Mouse (Mus musculus) right cerebral cortex, postnatal 25 days (tissue): ENCODE results near the gene Xylt2.
A peak's percentile ranks its signal among the peaks of the same experiment; 100 is the strongest.
"Not testable (repeated sequence)": the region's sequence is repeated elsewhere in the genome, so short reads cannot be mapped to it uniquely, and the experiment has no call there.

Experiments used
- DNase-seq: peaks from one replicate; pipeline ENCODE4 v3.0.0; 2022

The Xylt2 gene

DNA sequence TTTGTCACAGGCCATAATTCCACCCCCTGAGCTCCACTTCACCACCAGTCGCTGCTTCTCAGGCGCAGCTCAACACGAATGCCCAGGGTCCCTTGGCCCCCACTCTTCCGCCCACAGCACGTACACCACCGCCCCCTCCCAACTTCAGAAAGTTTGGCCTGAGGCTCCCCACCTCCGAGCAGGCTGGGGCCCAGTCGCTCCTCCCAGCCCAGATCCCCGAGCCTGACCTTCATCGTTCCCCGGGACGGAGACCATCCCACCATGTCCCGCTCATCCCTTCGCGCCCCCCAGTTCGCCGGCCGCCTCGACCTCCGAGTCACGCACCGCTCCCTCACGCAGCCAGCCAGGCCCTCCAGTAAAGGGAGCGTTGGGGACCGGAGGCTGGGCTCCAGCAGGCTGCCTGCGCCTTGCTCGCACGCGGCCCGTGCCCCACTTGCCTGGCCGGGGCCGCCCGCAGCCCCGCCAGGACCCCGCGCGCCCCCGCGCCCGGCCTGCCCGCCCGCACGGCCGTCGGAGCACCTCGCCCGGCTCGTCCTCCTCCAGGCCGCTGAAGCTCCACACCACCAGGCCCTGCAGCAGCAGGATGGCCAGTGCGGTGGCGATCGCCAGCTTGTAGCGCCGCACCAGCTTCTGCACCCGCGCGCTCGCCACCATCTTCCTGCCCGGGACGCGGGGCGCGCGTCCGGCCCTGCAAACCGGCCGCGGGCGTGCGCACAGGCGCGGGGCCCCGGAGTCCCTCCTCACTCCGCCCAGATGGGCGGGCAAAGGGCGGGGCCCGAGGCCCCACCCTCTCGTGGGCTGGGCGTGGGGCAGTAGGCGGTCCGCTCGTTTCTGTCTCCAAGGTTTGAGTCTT is at the start of gene Xylt2:
Gene Xylt2 (minus strand): TSS at position 762 of the 853 bp plus-strand sequence.
- DNase-seq, result peak; percentile 91

DNA sequence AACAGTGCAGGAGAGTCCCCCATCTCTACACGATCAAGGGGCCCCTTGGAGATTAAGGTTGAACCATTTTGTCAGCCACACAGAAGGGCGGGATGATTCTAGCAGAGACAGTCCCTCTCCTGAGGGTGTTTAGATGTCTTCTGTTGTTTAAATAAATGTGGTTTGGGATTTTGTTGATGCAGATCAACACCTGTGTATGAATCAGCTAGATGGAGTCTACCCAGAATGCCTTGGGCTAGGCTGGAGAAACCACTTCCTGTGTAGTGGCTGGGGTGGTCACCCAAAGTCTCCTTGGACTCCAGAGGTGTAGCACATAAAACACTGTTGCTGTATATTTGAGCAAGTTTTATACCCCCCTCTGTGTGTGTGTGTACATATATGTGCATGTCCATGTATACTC is 41.9 kb upstream of the Xylt2 start:
- DNase-seq, result no peak

DNA sequence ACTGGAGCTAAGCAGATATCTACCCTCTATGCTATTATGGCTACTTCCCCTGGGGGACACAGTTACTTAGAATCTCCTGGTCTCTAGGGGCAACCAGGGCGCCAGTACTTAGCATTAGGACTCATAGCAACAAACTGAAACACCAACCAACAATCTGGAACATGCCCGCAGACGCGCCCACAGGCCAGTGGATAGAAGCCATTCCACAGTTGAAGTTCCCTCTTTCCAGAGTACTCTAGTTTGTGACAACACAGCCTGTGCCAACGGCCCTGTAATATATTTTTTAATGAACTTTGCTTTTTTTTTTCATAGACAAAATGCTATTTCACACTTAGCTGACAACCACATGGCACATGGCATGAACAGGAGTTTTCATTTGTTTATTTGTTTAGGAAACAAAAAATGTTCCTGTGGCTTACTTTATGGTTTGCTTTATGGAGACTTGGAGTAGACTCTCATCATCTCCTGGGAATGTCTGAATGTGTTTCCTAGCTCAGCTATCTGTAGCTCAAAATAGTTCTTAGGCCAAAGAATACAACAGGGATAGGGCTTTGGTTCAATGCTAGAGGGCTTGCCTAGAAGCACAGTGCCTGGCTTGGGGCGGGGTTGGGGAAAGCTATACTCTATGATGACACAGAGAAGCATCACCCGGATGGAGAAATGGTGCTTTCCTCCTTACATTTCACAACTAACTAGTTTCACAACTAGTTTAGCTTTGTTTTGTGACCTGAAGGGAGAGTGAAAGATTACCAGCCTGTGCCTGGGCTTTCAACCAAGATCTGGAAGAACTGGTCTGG is 41.0 kb upstream of the Xylt2 start:
- no peak for DNase-seq

DNA sequence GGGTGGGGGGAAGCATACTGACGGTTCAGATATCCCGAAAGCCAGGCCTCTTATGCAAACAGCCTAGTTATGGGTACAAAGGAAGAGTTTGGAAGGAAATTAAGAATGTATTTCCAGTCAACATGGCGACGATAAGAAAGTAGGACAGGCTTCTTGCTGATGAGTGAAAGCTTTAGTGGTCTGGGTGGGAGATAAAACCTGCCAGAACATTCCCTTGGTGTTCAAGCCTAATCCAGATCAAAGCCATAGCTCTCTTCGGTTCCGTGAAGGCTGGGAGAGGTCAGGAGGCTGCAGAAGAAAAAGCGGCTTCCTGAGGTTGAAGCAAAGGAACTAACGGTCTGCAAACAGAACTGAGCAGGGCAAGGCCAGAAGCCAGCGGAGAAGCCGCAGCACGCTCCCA is 39.9 kb upstream of the Xylt2 start:
- DNase-seq, result no peak

DNA sequence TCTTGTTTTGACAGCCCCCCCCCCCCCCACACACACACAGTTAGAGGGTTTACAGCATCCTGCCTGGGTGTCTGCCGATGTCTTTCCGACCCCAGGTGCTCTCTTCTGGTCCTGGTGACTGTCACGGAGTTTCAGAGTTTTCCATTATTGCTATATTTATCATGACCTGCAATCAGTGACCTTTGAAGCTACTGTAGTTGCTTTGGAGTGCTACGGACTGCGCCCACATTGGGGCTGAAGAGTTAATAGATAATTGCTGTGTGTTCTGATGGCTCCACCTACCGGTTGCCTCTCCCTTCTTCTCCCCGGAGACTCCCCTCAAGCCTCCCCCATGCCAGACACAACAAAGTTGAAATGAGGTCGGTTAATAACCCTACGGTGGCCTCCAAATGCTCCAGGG is 39.4 kb upstream of the Xylt2 start:
- DNase-seq, result no peak

DNA sequence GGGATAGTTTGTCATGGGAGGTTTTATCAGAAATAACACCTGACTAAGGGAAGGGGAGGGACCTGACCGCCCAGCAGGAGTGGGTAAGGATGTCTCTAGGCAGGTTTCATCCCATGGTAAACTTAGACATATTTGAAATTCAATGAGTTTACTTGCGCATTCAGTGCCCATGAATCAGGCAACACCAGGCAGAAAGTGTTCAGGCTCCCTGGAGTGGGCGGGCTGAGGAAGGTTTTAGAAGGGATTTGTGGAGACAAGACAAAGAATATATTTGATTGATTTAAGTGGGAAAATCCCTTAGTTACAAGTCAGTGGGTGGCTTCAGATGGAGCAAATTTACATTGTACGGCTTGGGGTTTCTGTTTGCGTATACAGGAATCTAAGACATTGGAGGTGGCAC is 38.3 kb upstream of the Xylt2 start:
- DNase-seq, result peak; percentile 20

DNA sequence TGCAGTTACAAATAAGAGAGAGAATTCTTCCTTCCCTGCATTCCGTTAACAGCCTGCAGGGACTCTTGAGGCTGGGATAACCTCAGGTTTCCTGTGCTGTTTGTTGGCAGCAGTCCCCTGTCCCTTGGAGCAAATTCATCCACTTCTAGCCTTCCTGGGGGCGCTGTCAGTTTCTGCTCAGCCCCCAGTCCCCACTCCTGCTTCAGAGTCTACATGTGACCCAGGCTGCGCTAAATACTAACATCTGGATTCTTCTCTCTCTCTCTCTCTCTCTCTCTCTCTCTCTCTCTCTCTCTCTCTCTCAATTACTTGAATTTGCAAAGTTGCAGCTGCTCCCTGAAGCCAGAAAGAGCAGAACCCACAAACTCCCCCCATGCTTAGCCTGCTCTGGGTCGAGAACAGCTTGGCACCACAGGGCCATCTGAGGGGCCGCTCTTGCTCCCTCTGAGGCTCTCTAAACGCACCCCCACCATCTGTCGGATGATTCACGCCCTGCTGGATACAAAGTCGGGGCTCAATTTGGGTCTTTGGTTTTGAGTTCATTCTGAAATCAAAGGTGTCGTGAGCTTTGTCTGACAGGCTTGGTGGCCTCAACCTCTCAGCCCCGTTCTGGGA is 36.0 kb upstream of the Xylt2 start:
- DNase-seq, result no peak

DNA sequence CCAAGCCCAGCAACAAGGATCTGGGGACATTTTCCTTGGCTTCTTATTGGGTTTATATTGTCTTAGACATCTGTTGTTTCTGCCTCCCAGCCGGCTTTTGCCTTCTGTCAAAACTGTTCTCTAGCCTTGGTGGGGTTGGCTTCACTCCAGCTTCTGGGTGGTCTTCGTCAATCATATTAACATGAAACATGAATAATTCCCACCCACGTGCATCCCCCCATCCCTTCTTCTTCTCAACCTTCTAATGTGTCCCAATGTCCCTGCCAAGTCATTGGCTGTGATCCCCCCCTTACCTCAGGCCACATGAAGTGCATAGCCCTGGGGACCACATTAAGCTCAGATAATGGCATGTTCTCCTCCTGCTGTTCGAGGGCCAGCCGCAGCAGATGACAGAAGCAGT is 27.2 kb upstream of the Xylt2 start, which contains the start of gene Gm11541:
Gene Gm11541 (minus strand): TSS at position 28 of the 400 bp plus-strand sequence.
- DNase-seq, result no peak

DNA sequence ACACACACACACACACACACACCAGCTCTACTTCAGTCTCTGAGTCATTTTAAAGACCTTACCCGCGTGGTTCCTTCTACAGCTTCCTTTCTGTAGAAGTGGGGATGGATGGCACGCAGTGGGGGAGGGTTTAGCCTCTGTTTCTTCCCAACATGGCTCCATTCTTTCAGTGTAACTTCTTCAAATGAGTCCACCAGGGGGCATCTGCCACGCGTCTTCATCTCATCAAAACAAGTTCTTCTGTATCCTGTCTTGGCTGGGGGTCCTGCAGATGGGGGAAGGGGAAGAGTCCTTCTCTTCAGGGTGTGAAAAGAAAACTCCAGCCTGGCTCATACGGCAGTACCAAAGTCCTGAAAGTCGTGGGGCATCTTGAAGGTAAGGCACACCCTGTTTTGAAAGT is 26.7 kb upstream of the Xylt2 start:
- no peak for DNase-seq

DNA sequence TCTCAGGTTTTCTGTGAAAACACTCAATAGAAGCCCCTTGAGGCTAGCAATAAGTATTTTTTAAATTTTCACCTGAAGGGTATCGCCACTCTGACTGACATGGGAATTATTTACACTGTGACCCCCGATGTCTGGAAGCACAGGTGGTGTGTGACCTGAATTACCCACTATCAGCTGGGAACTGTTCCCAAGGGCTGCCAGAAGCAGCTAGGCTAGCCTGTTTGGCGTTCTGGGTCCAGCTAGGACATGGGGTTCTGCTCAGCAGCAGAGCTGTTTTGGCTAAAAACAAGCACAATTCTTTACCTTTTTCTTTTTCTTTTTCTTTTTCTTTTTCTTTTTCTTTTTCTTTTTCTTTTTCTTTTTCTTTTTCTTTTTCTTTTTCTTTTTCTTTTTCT is 24.9 kb upstream of the Xylt2 start:
- no peak for DNase-seq

DNA sequence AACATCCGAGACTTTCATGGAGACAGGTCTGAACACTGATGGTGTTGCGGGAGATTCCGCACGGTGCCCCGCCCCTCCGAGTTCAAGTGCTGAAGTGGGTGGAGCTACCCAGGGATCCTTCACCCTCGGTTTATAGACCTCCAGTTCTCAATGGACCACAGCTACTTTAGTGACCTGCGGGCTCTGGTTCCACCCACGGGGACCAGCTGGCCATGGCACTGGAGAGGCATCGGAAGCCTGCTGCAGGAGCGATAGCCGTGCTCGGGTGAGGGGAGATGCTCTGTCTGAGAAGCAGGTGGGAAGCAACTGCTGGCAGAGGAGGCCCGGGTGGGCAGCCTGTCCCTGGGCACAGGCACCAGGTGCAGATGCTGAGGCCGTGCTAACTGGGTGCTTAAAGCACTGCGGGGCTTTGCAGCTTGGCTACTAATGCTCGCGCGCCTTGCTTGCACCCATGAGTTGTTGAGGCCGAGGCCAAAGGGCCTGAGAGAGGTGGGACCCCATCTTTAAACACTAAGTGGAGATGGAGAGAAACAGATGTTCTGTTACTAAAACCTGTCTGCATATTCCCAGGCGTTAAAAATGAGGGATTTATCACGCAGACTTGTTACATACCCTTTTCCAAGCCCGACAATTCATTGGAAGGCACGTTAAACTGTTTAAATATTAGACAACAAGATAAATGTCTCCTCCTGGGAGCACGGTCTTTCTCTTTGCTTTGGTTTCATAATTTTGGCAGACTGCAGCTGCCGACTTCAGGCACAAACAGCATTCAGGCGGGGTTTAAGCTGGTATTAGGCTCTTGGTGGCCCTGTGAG is 24.3 kb upstream of the Xylt2 start:
- no peak for DNase-seq

DNA sequence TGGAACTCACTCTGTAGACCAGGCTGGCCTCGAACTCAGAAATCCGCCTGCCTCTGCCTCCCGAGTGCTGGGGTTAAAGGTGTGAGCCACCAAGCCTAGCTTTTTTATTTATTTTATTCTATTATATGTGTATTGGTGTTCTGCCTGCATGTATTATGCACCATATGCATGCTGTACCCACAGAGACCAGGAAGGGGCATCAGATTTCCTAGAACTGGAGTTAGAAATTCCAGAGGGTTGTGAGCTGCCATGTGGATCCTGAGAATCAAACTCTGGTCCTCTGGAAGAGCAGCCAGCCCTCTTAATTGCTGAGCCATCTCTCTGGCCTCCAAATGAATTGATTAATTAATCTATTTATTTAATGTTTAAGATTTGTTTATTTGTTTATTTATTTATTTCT is 22.1 kb upstream of the Xylt2 start:
- no peak for DNase-seq

DNA sequence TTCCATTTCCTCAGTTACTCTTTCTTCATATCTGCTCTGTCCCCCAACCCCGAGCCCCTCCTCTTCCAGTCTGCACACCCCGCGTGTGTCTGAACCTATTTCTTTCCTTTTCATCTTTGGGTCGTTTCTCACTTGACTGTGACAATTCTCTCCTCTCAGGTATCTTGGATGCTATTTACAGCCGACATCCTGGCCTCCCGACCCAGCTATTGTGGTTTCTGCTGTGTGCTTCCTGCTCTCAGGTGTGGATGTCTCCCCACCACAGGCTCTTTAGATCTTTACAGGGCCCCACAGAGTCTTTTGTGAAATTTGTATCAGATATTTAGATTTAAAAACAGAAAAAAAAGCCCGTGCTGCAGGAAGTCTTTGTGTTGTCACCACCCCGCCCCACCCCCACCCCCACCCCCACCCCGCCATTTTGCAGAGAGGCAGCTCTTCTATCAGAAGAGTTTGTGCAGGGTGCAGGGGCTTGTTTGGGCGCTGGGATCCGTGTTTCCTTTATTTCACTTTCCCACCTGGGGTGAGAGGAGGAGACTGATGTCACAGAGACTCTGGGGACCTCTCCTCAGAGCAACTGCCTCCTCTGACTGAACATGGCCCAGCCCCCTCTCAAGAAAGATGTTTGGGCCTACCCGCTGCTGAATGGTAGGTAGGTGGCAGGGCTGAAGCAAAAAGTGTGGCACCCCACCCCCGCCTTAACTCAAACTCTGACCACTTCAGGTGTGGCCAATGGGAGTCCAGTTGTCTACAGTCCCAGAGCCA is 20.6 kb upstream of the Xylt2 start:
- DNase-seq, result no peak

DNA sequence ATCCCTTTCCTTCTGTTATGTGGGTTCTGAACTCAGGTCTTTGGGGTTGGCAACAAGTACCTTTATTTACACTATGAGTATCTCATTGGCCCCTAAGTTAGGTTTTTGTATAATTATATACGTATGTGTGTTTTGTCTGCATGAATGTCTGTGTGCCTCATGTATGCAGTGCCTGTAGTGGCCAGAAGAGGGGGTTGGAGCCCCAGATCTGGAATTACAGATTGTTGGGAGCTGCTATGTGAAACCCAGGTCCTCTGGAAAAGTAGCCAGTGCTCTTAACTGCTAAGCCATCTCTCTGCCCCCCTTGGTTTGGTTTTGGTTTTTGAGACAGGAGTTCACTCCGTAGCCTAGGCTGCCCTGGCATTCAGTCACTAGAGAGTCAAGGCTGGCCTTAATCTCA is 19.8 kb upstream of the Xylt2 start:
- DNase-seq, result no peak

DNA sequence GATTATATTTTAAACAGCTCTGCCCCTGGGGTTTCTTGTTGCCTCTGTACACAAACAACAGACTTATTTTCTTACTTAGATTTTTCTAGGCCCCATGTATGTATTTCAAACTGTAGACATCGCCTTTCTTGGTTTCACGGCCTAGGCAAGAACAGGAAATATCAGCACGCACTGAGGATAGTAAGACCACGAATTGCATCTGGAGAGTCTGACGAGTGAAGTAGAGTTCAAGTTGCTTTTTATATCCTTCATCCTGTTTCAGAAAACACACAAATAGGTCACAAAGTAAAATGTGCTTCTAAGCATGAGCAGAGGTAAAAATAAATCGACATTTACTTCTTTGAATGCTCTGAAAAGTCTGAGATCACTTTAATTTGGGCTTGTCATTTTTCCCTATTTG is 18.2 kb upstream of the Xylt2 start:
- DNase-seq, result no peak

DNA sequence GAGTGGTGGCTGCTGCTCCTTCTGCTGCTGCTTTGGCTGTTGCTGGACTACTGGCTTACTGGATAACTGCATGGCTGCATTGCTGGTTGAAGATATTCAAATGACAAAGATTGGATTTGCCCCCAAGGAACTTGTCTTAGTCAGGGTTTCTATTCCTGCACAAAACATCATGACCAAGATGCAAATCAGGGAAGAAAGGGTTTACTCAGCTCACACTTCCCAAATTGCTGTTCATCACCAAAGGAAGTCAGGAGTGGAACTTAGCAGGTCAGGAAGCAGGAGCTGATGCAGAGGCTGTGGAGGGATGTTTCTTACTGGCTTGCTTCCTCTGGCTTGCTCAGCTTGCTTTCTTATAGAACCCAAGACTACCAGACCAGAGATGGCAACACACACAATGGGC is 15.2 kb upstream of the Xylt2 start:
- not testable (repeated sequence) for DNase-seq

DNA sequence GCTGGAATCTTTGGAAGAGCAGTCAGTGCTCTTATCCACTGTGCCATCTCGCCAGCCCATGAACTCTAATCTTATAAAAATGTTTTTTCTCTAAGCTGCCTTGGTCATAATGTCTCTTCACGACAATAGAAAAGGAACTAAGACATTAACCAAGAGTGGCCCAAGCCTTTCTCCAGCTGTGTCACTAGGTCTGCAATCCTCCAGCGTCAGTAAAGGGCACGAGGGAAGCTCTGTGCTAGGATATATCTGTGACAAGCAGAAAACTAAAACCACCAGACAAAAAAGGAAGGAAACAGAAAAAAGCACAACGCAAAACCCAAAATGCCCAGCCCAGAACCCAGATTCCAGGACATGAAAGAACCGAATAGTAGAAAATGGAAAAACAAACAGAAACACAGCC is 9.9 kb upstream of the Xylt2 start:
- DNase-seq, result no peak

DNA sequence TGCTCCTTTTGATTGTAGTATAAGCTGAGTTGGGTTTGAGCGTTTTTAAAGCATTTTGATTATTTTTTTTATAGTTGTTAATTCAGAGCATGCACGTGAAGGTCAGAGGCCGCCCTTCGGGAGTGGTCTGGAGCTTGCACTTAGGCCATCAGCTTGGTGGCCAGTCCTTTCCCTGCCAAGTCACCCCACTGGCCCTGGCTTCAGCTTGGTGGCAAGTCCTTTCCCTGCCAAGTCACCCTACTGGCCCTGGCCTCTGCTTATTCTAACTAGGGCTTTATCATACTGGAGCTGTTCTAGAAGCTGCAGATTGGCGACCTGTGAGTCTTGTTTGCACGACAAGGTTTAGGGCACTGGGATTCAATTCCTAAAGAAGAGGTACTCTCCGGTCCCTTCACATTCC is 5.1 kb upstream of the Xylt2 start:
- DNase-seq, result no peak

DNA sequence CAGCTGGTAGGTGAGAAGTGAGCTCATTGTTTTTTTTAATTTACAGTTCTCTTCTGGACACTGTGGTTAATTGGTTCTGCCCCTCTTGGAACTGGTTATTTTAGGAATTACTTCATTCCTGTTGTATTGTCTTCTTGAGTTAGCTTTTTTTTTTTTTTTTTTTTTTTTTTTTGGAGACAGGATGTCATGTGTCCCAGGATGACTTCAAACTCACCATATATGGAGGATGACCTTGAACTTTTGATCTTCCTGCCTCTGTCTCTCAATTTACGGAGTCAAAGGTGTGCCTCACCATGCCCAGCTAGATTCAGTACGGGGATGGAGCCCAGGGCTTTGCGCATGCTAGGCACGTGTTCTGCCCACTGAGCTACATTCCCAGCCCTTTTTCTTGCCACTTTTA is 4.3 kb upstream of the Xylt2 start:
- DNase-seq, result no peak

DNA sequence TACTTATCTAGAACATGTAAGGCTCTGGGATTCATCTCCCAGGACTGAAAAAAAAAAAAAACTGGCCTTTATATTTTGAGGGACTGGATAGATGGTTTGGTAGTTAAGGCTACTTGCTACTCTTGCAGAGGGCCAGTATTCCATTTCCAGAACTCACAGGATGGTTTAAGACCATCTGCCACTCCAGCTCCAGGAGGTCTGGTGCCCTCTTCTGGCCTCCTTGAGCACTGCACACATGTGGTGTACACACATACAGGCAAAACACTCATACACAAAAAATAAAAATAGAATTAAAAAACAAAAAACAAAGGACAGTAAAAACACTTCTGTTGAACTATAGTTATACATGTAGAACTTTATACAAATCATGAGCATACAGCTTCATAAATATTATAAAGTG is 3.3 kb upstream of the Xylt2 start:
- no peak for DNase-seq

DNA sequence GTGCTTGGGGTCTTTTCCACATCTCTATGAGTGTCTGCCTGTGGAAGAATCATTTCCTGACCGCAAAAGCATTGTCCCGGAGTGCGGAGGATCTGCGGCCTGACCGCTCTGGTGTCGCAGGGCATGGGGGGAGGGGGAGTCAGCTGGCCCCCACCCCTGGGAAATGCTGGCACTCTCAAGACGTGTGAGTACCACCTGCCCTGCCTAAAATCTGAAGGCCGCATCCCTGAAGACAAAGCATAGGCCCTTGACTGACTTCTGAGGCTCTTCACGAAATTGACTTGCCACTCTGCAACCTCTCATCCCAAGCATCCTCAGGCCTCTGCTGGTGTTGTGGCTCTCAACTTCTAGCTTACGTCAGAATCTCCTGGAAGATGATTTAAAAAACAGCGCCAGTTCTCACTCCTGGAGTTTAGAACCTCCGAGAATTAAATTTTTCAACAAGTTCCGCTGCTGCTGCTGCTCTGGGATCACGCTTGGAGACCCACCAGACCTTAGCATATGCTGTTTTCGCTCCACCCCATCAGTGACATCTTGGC is 361 bp upstream of the Xylt2 start:
- no peak for DNase-seq

DNA sequence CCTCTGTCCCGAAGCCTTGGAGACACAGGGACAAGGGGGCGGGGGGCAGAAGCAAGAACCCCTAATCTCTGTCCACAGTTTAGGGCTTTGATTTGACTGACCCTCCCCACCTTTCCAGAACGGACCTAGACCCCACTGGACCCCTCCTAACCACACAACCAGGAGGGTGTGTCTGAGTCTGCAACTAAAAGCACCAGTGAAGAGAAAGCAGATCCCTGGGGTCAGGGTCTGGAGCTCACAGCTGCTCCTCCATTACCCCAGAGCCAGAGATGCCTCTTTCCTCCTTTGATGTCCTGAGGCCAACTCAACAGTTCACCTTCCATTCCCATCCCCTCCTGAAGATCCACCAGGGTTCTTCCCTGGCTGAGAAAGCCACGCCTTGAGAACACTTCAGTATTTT is 1.0 kb downstream of the Xylt2 start:
- DNase-seq, result no peak
